Mouse (Mus musculus) granulocyte monocyte progenitor cell, adult 5-6 weeks (primary cell): ENCODE data around the gene Gm39566. TPM values are rescaled to one million over a fixed set of nuclear protein-coding genes. Genes with fewer than 3 reads are reported as not detected.
"Not testable (repeated sequence)": the region's sequence is repeated elsewhere in the genome, so short reads cannot be mapped to it uniquely, and the experiment has no call there.

ENCODE experiments used
- ATAC-seq: replicated peaks from 2 replicates; pipeline ENCODE4 v1.8.0; 2016; ENCODE audit warnings: mild to moderate bottlenecking, moderate TSS enrichment, inconsistent platforms; ENCODE audit not compliant: poor library complexity, severe bottlenecking
- total RNA-seq, 2 experiments: library from RNA; stranded (forward) in 1 of 2; stranded (reverse) in 1 of 2; fragments of 200-712, 200-1000 nt in 1 of 2; fragments of >200 nt in 1 of 2; fragmentation: Nextera tagmentation in 1 of 2; gene quantifications; 2 replicates each; pipeline ENCODE4 v1.2.3; 2014 to 2017

Gm39566 gene
- not detected in 2 replicates for total RNA-seq (2014; fragmentation: Nextera tagmentation)
- not detected in 2 replicates for total RNA-seq (2017)

DNA sequence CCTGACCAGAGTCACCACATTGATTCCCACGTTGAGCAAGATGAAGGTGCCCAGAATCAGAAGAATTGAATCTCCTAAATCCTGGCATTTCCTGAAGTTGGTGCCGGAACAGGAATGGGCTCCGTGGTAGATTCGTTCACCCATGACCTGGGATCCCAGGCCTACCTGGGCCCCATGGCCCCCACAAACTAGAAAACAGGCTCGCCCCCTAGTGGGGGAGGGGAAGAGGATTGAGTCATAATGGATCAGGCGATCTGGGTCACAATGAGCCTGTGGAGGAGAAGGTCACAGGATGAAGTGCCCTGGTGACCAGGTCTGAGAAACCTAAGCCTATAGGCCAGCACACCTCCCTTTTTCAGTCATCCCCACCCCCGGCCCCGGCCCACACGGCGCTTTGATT, at the start of gene Gm39566:
TSS of gene Gm39566 (minus strand) at position 144 of the 400 bp plus-strand sequence.
- ATAC-seq = no peak

GRCm38 (mm10) chr11:69864138-69864860, 49.2 kb upstream of the Gm39566 start:
- ATAC-seq = no peak

DNA sequence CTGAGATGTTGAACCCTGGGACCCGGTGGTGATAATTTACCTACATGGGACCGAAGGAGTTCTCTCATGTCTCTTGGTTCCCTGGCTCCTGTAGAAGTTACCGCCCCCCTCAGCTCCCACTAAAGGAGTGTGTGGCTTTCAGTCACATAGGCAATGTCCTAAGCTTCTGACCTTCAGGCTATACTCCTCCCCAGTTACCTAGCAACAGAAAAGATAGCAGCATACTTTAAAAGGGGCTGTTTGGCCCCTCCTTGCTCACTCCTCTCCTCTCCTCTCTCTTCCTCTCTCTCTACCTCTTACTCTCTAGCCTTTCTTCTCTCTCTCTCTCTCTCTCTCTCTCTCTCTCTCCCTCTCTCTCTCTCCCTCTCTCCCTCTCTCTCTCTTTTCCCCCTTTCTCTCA, 48.6 kb upstream of the Gm39566 start:
- not testable (repeated sequence) for ATAC-seq

DNA sequence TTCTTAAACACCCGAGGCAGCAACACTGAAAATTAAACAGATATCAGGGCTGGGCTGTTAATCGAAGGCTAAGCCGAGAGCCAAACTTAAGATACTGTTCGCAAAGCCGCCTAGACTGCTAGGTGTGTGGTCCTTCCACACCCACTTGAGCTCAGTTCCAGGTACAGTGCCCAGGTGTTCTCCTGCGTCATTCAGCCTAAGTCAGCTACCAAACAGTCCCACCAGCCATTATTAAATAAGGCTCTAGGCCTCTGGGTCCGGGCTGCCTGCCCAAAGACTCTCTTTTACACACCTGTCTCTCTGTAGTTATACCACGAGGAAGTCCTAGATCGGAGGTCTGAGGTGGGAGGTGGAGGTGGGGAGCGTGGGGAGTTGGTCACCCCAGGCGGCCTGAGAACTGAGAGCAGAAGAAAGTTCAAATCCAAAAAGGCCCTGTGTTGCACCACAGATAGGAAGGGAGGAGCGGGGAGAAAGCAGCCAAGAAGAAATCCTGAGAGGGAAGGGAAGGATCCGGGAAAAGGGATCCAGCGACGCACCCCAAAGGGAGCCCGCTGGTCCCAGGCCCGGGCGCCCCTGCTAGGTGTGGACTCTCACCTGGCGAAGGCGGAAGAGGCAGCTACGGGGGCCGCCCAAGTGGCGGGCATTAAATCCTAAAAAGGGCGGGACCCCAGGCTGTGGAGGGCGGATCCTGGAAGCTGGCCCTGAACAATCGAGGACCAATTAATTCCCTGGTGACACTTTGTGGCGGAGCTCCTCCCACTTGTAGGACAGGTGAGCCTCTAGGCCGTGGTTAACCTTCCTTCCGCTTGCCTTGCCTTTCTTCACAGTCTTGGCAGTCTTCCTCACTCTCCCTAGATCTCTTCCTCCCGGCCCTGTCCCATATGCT, 43.3 kb upstream of the Gm39566 start, which contains the start of gene Tnk1:
TSS of gene Tnk1 (minus strand) at position 618 of the 886 bp plus-strand sequence.
- ATAC-seq = no peak

- peak; percentile 70 for ATAC-seq
These were observed 40.2 kb upstream of the Gm39566 start for GRCm38 (mm10) chr11:69855347-69855746.

DNA sequence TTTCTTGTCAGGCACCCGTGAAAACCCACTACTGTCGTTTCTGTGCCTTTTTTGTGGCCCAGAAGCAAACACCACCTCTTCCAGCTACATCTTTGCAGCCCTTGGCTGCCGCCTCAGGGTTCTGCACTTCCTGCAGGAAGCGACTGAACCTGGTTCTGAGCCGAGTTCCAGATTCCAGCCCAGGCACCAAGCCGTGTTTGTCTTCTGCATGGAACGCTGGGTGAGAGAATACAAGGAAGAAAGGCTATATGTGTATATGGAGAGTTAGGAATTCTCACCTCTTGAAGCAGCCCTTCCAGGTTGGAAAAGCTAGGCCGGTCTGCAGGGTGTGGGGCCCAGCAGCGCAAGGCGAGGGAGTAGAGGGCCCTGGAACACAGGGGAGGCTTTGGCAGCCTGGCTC, 39.6 kb upstream of the Gm39566 start:
- no peak for ATAC-seq

GRCm38 (mm10) chr11:69853994-69854393, 38.9 kb upstream of the Gm39566 start:
- ATAC-seq = no peak

GRCm38 (mm10) chr11:69850754-69851153, 35.7 kb upstream of the Gm39566 start:
- ATAC-seq = no peak

- no peak for ATAC-seq
These were observed 34.8 kb upstream of the Gm39566 start for GRCm38 (mm10) chr11:69849884-69850283.

GRCm38 (mm10) chr11:69849128-69849527, 34.0 kb upstream of the Gm39566 start:
- peak; percentile 34 for ATAC-seq

GRCm38 (mm10) chr11:69848021-69848420, 32.9 kb upstream of the Gm39566 start:
- ATAC-seq = no peak

- peak; percentile 31 for ATAC-seq
These were observed 31.9 kb upstream of the Gm39566 start for GRCm38 (mm10) chr11:69846738-69847688.

- ATAC-seq = peak; percentile 79
These were observed 31.1 kb upstream of the Gm39566 start, which contains the start of gene Plscr3 for GRCm38 (mm10) chr11:69846198-69846680. TSS of gene Plscr3 (plus strand) at chr11:69846376.

DNA sequence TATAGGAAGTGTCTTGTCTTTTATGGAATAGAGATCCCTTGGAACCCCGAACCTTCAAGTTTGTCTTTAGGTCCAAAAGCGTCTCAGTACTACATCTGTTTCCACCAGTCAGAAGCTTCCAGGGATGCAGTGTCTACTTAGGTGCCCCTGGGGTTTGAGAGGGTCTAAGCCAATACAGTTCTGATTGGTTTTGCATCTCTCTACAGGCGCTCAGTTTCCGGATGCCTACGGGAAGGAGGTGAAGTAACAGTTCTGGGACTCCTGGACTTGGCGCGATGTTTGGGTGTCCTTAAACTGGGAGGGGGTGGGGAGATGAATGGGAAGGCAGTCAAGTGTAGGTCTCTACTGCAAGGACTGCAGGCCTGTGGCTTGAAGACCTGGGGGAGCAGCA, 23.6 kb upstream of the Gm39566 start:
- 0 out of 2 replicates have a peak, but pooled peaks have one; percentile 6 for ATAC-seq

- ATAC-seq = peak; percentile 77
These were observed 23.0 kb upstream of the Gm39566 start, which contains the start of gene Tmem256 for GRCm38 (mm10) chr11:69837952-69838713. TSS of gene Tmem256 (plus strand) at chr11:69838514.

- ATAC-seq = peak; percentile 10
These were observed 22.5 kb upstream of the Gm39566 start, which contains the start of gene Nlgn2 for GRCm38 (mm10) chr11:69837604-69837951. TSS of gene Nlgn2 (minus strand) at chr11:69837784.

- ATAC-seq = no peak
These were observed 21.8 kb upstream of the Gm39566 start for GRCm38 (mm10) chr11:69836703-69837576.

- no peak for ATAC-seq
These were observed 20.9 kb upstream of the Gm39566 start for GRCm38 (mm10) chr11:69835966-69836335.
